In genomic region chr8:80937814-80938650, GRCm38 (mm10) we compare ENCODE assay signal across 10 mouse cellular contexts. TPM values are rescaled to one million over a fixed set of nuclear protein-coding genes. Genes with fewer than 3 reads are reported as not detected.
DNase-seq lines count a peak whose midpoint lies in the region; ATAC-seq and TF ChIP-seq lines count a peak whose summit lies in the region.
"Had no signal": no experiment of that assay in that cellular context is flagged by ENCODE, and none has a peak within 500 bp of the region (broad histone marks: within the 10 kb centered on the region; RNA-seq: fewer than 3 reads in every experiment).

No protein-coding gene starts in this region.

- H3K9me3 ChIP-seq in midbrain, embryonic 13.5 days: no peaks in the 10 kb centered on the region
- H3K9me3 ChIP-seq in midbrain, embryonic 10.5 days (replicated peaks): no peaks in the 10 kb centered on the region
- no peaks in the 10 kb centered on the region for H3K9me3 ChIP-seq in intestine, postnatal 0 days (ENCODE audit: control insufficient read depth)
- H3K9me3 ChIP-seq in stomach, embryonic 15.5 days: no peaks in the 10 kb centered on the region

- ATAC-seq in midbrain, embryonic 13.5 days: no peak
- ATAC-seq in intestine, postnatal 0 days: no peak
- peak; percentile 14; the same call in 1 of the 2 replicates for ATAC-seq in stomach, embryonic 15.5 days (ENCODE audit: insufficient read depth, low FRiP score, low read depth)

- 0 out of 2 replicates have a peak overlapping the region, but pooled peaks have one; percentile 2 for H3K27ac ChIP-seq in midbrain, embryonic 13.5 days
- H3K27ac ChIP-seq in midbrain, embryonic 10.5 days (replicated peaks): no peak overlapping the region
- H3K27ac ChIP-seq in intestine, postnatal 0 days (ENCODE audit: low read depth, low read length): no peak overlapping the region
- H3K27ac ChIP-seq in stomach, embryonic 15.5 days: 0 out of 2 replicates have a peak overlapping the region, but pooled peaks have one; percentile 44

- 0 out of 2 replicates have a peak, but pooled peaks cover 6% of the 10 kb centered on the region for H3K4me1 ChIP-seq in midbrain, embryonic 13.5 days (replicated peaks)
- H3K4me1 ChIP-seq in midbrain, embryonic 10.5 days: peaks cover 5% of the 10 kb centered on the region
- no peaks in the 10 kb centered on the region for H3K4me1 ChIP-seq in intestine, postnatal 0 days (replicated peaks; ENCODE audit: control insufficient read depth, insufficient read depth, low read length)
- peaks cover 8% of the 10 kb centered on the region; the same call in 1 of the 2 replicates for H3K4me1 ChIP-seq in stomach, embryonic 15.5 days

- no peaks in the 10 kb centered on the region for H3K27me3 ChIP-seq in midbrain, embryonic 13.5 days
- no peaks in the 10 kb centered on the region for H3K27me3 ChIP-seq in midbrain, embryonic 10.5 days (ENCODE audit: low read depth, poor library complexity, severe bottlenecking)
- H3K27me3 ChIP-seq in intestine, postnatal 0 days (replicated peaks; ENCODE audit: control insufficient read depth, insufficient read depth, low read length): no peaks in the 10 kb centered on the region
- H3K27me3 ChIP-seq in stomach, embryonic 15.5 days (replicated peaks): no peaks in the 10 kb centered on the region

- H3K4me3 ChIP-seq in midbrain, embryonic 13.5 days (replicated peaks): no peak overlapping the region
- no peak overlapping the region for H3K4me3 ChIP-seq in midbrain, embryonic 10.5 days
- no peak overlapping the region for H3K4me3 ChIP-seq in intestine, postnatal 0 days (ENCODE audit: low read depth, low read length)
- no peak overlapping the region for H3K4me3 ChIP-seq in stomach, embryonic 15.5 days (replicated peaks)

- H3K36me3 ChIP-seq in midbrain, embryonic 13.5 days: no peaks in the 10 kb centered on the region
- H3K36me3 ChIP-seq in midbrain, embryonic 10.5 days: no peaks in the 10 kb centered on the region
- no peaks in the 10 kb centered on the region for H3K36me3 ChIP-seq in intestine, postnatal 0 days (ENCODE audit: control insufficient read depth, insufficient read depth)
- H3K36me3 ChIP-seq in stomach, embryonic 15.5 days: no peaks in the 10 kb centered on the region

- peak; percentile 14 for DNase-seq in adrenal gland, adult 2 months
- no peak for DNase-seq in adrenal gland, postnatal 14 days
- DNase-seq in midbrain, embryonic 10.5 days (ENCODE audit: low spot score): no peak
- DNase-seq in layer of hippocampus, adult 18-20 months (ENCODE audit: low spot score in 2 of 2): no peak
- no peak for DNase-seq in layer of hippocampus, adult 9-11 months
- DNase-seq: layer of hippocampus, postnatal 36 days; right cerebral cortex, postnatal 14 days had no signal

- H3K4me2 ChIP-seq in midbrain, embryonic 13.5 days (replicated peaks): no peak overlapping the region
- 0 out of 2 replicates have a peak overlapping the region, but pooled peaks have one; percentile 17 for H3K4me2 ChIP-seq in intestine, postnatal 0 days (replicated peaks; ENCODE audit: low read depth)
- no peak overlapping the region for H3K4me2 ChIP-seq in stomach, embryonic 15.5 days

- H3K9ac ChIP-seq in midbrain, embryonic 13.5 days (replicated peaks): no peak overlapping the region
- no peak overlapping the region for H3K9ac ChIP-seq in intestine, postnatal 0 days (ENCODE audit: low read depth, low read length)
- no peak overlapping the region for H3K9ac ChIP-seq in stomach, embryonic 15.5 days

- no peak for TF ChIP-seq CTCF in intestine, postnatal 0 days (IDR thresholded peaks at IDR 0.05; ENCODE audit: low read depth)

- WGBS in midbrain, embryonic 13.5 days: 63% methylated on average over 15 of the region's 15 CpGs
- 76% methylated on average over 15 of the region's 15 CpGs for WGBS in midbrain, embryonic 10.5 days
- WGBS in intestine, postnatal 0 days: 49% methylated on average over 15 of the region's 15 CpGs
- WGBS in stomach, embryonic 15.5 days: 35% methylated on average over 15 of the region's 15 CpGs

RNA-seq across cellular contexts. Expression of gene Gab1, which starts 57.7 kb away (rescaled TPM):
- 10 to 100 TPM; 15.1 to 16.2 TPM for total RNA-seq in adrenal gland, adult 2 months (2021)
- polyA plus RNA-seq in adrenal gland, adult 2 months (2012; rRNA removed): 11.9 and 13.1 TPM in 2 replicates
- total RNA-seq in adrenal gland, postnatal 14 days (2021): 18.0 and 20.1 TPM in 2 replicates
- 6.8 and 8.7 TPM in 2 replicates for polyA plus RNA-seq in midbrain, embryonic 13.5 days (2015; fragmentation: Nextera tagmentation; extraction: Ambion mirVana)
- 12.9 and 13.0 TPM in 2 replicates for polyA plus RNA-seq in midbrain, embryonic 10.5 days (2016; fragmentation: Nextera tagmentation; extraction: Ambion mirVana)
- polyA plus RNA-seq in intestine, postnatal 0 days (2015; fragmentation: Nextera tagmentation; extraction: Ambion mirVana): 8.9 and 9.1 TPM in 2 replicates
- 15.5 and 16.8 TPM in 2 replicates for polyA plus RNA-seq in stomach, embryonic 15.5 days (2015; fragmentation: Nextera tagmentation; extraction: Ambion mirVana)
- 10 to 100 TPM; 17.2 to 21.1 TPM for total RNA-seq in layer of hippocampus, adult 18-20 months (2021)

Comparison
In these comparisons a context has a peak if more than half of its experiments do, and no peak if none do; other contexts are left out.
1. H3K27ac ChIP-seq: peak in midbrain, embryonic 13.5 days (single experiment) and stomach, embryonic 15.5 days (single experiment); none in midbrain, embryonic 10.5 days (single experiment) and intestine, postnatal 0 days (single experiment).